Mouse (Mus musculus): ENCODE results near the gene Tubg2.

DNA sequence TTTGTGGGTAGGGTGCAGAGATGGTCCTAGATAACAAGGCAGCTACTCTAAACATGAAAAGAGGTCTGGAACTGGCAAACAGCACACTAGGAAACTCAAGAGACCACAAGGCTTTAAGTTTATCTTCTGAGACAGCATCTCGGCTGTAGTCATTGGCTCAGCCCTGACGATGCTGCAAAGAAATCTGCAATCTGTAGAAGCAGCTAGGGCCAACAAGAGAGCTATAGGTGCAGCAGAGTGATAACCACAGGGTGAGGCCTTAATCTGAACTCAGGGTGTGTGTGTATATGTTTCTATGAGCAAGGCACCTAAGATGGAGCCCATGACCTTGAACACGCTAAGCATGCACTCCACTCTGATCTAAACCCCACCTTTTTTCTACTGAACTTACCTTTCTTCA lies 43.8 kb downstream of the Tubg2 start:
- TF ChIP-seq MAFK (IDR thresholded peaks at IDR 0.05; ENCODE audit: insufficient read depth, low read depth, low read length) (no peak), HCFC1 (IDR thresholded peaks at IDR 0.05; ENCODE audit: borderline replicate concordance, insufficient read depth, low read length) (no peak), CHD2 (IDR thresholded peaks at IDR 0.05; ENCODE audit: low read depth, low read length) (no peak), ZNF384 (IDR thresholded peaks at IDR 0.05; ENCODE audit: low read depth, low read length) (no peak)

Data from ES-E14 (cell line).